Mouse (Mus musculus): ENCODE data around the gene Nkain1. TPM values are rescaled to one million over a fixed set of nuclear protein-coding genes. Genes with fewer than 3 reads are reported as not detected.

The Nkain1 gene
- polyA plus RNA-seq, 1 experiment from 2014 or later: 0.17 TPM

DNA sequence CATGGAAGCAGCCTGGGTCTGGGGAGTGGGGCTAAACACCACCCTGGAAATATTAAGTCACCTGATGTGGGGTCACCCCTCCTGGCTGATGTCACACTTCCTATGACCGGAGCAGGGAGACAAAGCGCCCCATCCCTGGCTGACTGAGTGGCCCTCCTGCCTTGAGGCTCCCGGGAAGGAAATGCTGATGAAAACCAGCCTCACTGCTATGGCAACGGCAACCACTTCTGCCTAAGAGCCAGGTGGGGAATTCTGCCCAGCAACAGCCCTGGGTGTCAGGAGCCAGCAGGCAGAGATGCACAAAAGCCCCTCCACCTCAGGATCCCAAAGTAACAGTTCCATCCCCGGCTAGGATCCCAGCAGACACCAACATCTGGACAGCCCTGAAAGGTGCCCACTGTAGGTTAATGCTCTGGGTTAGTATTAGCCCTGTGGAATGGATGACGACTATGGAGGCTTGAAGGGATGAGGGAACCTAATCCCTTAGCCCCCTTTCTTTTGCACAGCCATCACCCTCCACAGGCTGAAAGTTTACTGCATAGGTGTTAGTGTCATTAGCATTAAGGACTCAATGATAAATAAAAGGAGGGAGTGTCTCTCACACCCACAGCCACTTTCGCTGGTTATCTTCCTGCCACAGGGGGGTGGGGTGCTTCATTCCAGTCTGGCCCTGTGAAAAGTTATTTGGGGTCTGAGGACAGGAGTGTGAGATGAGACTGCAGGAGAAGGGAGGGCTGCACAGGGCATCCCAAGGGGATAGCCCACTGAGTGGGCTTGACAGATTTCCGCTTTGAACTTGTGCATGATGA lies 21.5 kb downstream of the Nkain1 start:
- no peak for DNase-seq (ENCODE audit: low spot score)

DNA sequence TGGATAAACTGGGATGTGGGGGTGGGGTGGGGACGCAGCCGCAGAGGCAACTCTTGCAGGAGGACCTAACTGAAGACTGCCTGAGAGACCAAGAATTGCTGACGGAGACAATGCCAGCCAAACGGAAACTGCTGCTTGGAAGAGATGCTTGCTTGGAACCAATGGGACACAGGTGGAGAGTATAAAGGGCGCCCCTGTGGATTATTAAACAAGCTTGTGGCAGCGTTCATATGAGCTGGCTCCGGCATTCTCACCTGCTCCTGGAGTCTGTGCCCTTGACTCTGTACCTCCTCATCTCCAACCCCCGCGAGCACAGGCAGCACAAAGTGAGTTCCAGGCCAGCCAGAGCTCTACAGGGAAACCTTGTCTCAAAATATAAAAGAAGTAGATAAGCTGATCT lies 23.5 kb downstream of the Nkain1 start:
- no peak for DNase-seq (ENCODE audit: low spot score)

DNA sequence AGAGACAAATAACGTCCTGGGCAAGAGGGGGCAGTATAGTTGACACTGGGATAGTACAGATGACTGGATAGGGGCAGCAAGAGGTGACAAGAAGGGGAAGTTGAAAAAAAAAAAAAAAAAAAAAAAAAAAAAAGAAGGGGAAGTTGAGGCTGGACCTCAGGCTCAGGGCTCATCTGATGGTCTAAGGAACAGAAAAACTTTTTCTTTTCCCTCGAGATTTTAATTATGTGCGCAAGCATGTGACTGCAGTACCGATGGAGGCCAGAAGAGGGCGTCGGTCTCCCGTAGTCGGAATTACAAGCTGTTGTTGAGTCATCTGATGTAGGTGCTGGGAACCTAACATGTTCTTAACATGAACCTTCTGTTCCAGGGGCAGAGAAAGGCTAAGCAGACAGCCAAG lies 24.8 kb downstream of the Nkain1 start:
- DNase-seq (ENCODE audit: low spot score): no peak

DNA sequence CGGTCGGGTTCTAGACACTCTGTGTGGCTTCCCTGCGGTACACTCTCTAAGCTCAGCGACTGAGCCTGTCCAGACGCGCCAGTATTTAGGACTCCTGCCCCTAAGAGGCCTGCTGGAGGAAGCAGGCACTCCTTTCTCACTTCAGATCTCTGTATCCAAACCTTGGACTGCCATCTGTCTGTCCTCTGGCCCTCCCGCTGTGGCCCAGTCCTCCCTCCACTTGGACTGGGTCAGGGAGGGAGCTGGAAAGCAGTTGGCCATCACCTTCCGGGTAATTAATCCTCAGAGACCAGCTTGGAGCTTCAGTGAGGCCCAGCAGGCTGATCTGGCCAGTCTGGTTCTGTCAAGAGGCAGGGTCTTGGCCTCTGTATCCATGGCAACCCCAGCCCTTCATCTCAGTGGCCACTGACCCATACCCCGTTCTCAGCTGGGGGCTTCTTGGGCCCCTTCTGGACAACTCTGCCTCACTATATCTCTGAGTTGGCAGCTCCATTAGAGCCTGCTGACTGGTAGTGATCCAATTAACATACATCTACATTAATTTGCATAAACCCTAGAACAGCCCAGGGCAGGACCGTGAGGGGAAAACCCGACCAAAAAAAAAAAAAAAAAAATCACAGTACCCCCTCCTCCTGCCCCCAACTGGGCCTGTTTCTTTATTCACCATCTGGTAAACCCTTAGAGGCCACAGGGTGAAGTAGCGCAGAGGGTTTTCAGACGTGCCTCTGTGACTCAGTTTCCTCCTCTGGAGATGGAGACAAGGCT lies 27.0 kb downstream of the Nkain1 start:
- DNase-seq (ENCODE audit: low spot score): no peak

DNA sequence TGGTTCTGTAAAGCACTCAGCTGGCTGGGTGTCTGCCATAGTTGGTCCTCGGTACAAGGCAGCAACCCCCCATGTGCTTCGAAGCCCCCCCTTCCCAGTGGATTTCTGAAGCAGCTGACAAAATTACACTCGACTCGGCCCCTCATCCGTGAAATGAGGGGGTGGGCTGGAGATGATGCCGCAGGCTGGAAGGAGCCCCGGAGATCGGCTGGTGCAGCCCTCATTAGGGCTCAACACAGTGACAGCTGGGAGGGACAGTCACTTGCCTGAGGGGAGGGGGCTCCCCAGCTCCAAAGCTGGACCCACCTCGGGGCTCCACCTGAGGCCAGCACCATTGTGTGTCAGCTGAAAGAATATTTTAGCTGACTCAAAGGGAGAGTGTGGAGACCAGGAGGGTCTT lies 29.6 kb downstream of the Nkain1 start:
- no peak for DNase-seq (ENCODE audit: low spot score)

DNA sequence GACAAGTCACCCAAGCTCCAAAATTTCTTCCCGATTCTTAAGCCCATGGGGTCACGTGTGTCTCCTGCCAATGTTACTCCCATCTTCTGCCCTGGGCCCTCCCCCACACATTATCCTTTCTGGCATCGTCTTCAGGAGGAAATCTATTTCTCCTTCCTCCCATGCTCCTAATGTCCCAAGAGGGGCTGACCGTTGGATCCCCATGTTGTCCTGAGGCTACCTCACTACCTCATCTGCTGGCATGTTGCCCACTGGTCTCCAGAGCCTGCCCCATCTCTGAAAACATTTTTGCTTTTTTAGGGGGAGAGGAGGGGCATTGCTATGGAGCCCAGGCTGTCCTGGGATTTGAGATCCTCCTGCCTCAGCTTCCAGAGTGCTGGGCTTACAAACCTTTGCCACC lies 30.9 kb downstream of the Nkain1 start:
- DNase-seq (ENCODE audit: low spot score): no peak

DNA sequence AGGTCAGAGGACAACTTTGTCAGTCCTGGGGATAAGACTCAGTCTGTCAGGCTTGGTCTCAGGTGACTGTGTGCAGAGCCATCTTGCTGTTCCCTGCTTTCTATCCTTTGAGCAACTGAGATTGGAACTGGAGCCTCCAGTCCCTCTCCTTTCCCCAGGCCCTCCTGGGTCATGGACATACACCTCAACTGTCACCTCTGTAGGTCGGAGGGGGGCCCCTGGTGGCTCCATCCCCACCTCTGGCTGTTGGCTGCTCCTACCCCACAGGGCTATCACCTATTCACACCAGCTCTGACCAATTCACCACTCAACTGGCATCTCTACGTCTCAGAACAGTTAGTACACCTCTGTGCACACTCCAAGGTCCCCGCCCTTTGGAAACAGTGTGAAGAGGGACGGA lies 33.1 kb downstream of the Nkain1 start:
- no peak for DNase-seq (ENCODE audit: low spot score)

DNA sequence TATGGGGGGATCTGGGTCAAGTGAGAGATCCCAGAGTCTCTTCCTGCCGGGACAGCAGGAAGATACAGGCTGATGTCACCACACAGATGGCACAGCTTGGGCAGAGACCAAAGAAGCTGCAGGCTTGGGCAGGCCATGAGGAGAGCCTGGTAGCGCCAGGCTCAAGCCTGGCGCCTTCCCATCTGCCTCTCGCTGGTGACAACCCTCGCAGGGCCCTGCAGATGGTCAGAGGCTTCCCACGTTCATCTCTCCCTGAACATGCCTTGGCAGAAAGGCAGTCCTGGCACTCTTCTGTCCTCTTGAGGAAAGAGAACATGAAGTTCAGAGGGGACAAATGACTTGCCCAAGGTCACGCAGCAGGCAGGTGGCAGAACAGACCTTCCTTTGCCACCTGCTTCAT lies 34.3 kb downstream of the Nkain1 start:
- no peak for DNase-seq (ENCODE audit: low spot score)

DNA sequence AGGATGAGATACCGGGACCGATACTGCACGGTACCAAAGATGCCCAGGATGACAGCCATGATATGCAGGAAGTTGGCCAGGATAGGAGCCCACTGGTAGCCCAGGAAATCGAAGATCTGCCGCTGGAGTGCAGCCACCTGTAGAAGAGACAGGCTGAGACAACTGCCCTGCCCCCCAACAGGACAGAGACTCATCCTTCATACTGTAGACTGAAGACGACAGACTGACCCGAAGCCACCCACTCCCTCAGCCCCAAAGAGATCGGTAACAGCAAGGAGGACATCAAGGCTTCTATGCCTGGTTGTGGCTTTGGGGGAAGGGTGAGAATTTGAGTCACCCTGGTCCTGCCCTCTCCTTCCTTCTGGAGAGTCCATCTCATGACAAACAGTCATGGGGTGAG lies 34.9 kb downstream of the Nkain1 start:
- no peak for DNase-seq (ENCODE audit: low spot score)

DNA sequence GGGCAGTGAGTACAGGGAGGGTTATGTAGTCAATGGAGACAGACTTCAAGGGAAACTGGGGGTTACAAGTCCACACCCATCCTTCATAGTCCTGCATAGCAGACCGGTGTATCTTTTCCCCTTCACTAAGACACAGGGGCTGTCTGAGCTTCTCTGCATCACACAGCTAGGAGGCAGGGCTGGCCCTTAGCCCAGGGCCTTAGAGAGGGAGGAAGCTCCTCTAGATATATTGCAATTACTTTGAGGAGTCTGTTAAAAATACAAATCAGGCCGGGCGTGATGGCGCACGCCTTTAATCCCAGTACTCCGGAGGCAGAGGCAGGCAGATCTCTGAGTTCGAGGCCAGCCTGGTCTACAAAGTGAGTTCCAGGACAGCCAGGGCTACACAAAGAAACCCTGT lies 36.6 kb downstream of the Nkain1 start:
- no peak for DNase-seq (ENCODE audit: low spot score)

DNA sequence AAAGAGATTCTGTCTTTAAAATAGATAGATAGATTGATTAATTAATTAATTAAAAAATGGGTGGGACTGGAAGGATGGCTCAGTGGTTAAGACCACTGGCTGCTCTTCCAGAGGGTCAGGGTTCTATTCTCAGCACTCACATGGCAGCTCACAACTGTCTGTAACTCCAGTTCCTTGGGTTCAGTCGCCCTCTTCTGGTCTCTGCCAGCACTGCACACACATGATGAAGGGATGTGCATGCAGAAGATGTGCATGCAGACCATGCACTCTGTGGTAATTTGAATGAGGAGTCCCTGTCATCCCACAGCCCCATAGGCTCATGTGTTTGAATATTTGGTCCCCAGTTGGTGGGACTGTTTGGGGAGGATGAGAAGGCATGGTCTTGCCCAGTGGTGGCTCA lies 38.2 kb downstream of the Nkain1 start:
- no peak for DNase-seq (ENCODE audit: low spot score)

DNA sequence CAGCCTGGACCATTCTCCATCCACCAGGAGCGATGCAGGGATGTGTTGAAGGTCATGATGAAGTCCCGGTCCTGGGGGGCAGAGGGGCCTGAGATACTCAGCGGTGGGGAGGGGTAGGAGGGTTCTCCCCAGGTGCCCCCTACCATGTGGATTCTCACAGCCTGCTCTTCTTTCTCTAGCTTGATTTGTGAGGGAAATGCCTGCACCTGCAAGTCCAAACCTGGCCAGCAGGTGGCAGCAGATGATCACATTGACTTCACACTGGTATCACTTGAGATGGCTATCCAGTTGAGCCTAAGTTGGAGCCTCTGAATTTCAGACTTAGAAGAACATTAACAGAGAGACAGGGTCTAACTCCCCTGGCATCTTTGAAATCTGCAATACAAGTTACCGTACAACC lies 40.0 kb downstream of the Nkain1 start:
- peak; percentile 74 for DNase-seq (ENCODE audit: low spot score)

DNA sequence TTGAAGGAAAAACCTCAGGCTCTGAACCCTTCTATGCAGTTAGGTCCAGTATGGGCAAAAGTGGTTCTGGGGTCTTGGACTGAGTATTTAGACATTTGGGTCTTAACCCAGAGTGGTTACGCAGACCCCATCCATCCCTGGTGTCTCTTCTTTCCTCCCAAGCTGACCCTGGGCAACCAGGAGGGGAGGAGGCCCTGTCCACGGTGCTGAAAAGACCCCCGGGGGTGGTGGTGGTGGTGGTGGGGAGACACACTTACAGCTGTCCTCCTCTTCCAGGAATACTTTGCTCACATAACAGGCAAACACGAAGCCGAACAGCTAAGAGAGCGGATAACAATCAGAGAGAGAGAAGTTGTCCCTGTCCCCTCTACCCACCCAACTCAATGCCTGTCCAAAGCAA lies 41.6 kb downstream of the Nkain1 start:
- DNase-seq (ENCODE audit: low spot score): no peak

DNA sequence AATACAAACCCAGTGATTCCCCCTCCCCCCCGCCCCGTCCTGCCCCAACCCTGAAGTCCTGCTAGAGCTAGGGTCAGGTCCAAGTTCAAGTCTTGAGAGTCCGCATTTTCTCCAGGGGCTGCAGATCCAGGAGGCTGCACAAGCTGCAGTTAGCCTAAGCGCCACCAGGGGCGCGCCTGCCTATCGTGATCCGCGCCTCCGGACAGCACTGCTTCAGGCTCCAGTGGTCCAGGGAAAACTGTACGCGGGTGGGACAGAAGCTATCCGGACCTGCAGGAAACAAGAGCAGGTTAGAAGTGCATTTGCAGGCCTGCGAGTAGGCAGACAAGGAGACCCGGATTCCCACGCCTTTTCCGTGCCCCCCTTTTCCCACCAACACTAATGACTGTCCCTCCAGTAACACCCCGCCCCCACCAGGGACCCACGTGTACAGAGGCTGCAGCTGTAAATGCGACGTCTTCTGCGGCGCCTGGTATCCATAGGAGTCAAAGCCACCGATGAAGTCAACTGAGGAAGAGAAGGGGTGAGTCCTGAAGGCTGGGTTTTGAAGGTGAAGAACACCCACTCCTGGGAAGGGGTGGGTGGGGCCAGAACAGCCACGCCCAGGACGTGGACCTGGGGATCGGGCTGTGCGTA lies 42.2 kb downstream of the Nkain1 start:
- peak; percentile 30 for DNase-seq (ENCODE audit: low spot score)

DNA sequence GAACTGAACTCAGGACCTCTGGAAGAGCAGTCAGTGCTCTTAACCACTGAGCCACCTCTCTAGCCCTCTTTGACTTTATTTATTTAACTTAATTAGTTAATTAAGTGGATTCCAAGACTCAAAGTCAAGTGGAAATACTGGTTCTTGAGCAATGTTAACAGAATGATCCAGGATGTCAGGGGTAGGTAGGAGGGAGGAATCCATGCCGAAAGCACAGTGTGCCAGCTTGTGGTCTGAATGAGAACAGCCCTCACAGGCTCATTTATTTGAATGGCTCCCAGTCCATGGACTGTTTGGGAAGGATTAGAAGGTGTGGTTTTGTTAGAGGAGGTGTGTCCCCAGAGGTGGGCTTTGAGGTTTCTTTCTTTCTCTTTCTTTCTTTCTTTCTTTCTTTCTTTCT lies 46.2 kb downstream of the Nkain1 start:
- DNase-seq (ENCODE audit: low spot score): no peak

DNA sequence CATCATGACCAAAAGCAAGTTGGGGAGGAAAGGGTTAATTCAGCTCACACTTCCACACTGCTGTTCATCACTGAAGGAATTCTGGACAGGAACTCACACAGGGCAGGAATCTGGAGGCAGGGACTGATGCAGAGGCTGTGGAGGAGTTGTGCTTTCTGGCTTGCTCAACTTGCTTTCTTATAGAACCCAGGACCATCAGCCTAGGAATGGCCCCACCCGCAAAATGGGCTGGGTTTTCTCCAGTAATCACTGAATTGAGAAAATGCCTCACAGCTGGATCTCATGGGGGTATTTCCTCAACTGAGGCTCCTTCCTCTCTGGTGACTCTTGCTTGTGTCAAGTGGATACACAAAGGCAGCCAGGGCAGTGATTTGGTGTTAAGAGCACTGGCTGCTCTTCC lies 48.9 kb downstream of the Nkain1 start:
- DNase-seq (ENCODE audit: low spot score): no peak

DNA sequence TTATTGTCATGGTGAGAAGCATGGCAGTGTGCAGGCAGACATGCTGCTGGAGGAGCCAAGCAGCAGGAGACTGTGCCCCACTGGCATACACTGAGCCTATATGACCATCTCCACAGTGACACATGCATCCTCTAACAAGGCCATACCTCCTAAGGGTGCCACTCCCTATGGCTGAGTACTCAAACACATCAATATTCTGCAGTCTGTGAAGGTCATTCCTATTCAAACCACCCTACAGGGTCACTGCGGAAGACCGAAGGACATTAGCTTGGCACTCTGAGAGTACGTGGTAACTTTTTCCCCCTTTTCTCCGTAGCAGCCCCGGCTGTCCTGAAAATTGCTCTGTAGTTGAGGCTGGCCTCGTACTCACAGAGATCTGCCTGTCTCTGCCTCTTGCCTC lies 52.5 kb downstream of the Nkain1 start:
- no peak for DNase-seq (ENCODE audit: low spot score)

DNA sequence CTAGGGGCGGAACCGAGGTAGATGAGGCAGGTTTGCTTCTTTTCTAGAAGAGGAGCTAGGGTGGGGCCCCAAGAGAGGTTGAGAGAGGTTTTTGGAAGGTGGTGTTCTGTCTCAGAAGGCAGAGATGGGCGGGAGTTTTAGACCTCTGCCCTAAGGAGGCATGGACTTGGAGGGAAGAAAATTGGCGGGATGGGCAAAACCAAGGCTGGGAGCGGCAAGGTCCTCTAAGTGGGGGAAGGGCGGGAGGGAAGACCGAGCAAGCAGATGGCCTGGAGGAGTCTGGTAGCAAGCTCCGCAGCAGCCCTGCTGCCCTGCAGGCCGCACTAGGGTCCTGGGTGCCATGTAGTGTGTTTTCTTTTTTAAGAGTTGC lies 53.5 kb downstream of the Nkain1 start:
- no peak for DNase-seq (ENCODE audit: low spot score)

DNA sequence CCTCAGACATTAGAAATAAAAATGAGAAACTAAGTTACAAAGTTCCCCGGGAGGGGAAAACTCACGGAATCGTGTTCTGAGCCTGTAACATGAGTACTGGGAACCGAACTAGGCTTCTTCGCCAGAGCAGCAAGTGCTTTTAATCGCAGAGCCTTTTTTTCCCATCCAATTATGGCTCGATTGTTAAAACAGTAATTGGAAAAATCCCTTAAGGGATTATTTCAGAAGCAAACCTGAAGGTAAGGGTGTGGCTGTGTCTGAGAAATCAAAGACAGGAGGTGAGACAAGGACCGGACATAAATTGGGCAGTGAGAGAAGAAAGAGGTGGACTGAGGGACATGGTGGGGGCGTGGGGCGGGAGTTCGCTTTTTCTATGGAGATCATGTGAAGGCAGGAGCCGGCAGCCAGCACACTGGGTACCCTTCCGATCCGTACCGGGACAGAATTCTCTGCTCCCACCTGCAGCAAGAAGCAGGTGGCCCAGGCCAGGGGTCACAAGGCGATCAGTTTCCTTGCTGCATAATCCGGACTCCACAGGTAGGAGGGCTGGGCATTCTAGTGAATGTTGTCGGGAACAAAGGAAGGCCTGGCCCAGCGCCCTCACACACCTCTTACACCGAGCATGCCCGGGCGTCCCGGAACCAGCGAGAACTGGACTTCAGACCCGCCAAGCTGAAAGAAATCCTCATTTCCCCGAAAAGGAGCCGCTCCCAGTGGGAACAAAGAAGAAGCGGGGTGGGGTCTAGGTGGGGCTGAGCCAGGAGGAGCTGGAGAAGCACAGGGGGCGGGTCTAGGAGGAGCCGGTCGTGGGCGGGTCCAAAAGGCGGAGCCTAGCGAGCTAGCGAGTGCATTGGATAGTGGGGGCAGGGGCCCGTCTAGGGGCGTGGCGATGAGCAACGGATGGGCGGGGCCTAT lies 54.1 kb downstream of the Nkain1 start:
- peak; percentile 91 for DNase-seq (ENCODE audit: low spot score)

DNA sequence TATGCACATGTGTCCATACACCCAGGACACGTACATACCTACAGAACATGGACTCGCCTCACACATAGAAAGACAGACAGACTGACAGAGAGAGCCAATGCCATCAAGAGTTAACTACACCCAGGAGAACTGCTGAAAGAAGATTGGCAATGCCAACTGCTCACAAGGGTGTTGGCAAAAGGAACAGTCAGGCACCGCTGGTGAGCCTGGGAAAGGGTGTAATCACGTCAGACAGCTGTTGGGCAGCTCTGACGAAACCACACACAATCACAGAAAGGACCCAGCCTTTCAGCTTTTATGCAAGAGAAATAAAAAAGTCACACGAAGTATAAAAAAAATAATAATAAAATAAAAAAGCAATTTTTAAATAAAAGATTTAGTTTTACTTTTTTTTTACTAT lies 57.5 kb downstream of the Nkain1 start:
- no peak for DNase-seq (ENCODE audit: low spot score)

All from thymus, postnatal 0 days (tissue).